ENCODE assay signal across 9 mouse cellular contexts in the genomic region with DNA sequence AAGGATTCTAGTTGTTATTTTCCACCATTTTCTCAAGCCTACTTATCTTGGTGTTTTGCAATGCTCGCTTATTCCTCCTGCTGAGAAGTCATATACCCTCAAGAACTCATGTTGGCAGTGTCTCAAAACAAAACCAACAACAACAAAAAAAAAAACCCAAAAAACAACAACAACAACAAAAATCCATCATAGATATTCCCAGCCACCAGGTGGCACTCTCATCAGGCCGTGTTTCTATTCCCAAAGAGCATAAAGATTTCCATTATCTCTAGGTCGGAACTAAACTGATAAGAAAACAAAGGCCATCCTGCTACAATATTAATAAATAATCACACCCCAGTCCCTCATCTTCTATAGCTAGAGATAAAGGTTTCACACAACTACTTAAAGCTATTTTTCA.
DNase-seq lines count a peak whose midpoint lies in the region; ATAC-seq and TF ChIP-seq lines count a peak whose summit lies in the region.
"Had no signal": no experiment of that assay in that cellular context is flagged by ENCODE, and none has a peak within 500 bp of the region (broad histone marks: within the 10 kb centered on the region; RNA-seq: fewer than 3 reads in every experiment).

No protein-coding gene starts in this region.

- no peak overlapping the region for H3K4me2 ChIP-seq in liver, embryonic 12.5 days

- no peaks in the 10 kb centered on the region for H3K4me1 ChIP-seq in liver, adult 2 months (ENCODE audit: control insufficient read depth, insufficient read depth, low read length)
- H3K4me1 ChIP-seq in liver, embryonic 12.5 days: no peaks in the 10 kb centered on the region

- peak; percentile 53 to 64 for DNase-seq in cerebellum, adult 18-20 months
- no peak for DNase-seq in cerebellum, adult 11-12 months
- DNase-seq in liver, adult 2 months (ENCODE audit: extremely low read depth, low read depth, low spot score): no peak
- DNase-seq in adipocyte (ENCODE audit: low spot score): peak; percentile 47
- peak; percentile 34 for DNase-seq in lung, postnatal 14 days
- DNase-seq in layer of hippocampus, adult 8-10 months (ENCODE audit: low spot score in 2 of 2): no peak
- no peak for DNase-seq in right cerebral cortex, postnatal 14 days
- DNase-seq: gastrocnemius, postnatal 36 days had no signal

- H3K27ac ChIP-seq in liver, adult 2 months (replicated peaks; ENCODE audit: insufficient read depth, low read depth, low read length): no peak overlapping the region
- no peak overlapping the region for H3K27ac ChIP-seq in liver, embryonic 12.5 days

- no peak for ATAC-seq in liver, embryonic 12.5 days

- H3K79me2 ChIP-seq in liver, adult 2 months (ENCODE audit: control insufficient read depth, insufficient read depth, low read length): no peaks in the 10 kb centered on the region; the same call in 1 of the 2 replicates

- WGBS in liver, adult 2 months: 36% methylated on average over 3 of the region's 3 CpGs
- 50% methylated on average over 3 of the region's 3 CpGs for WGBS in liver, embryonic 12.5 days (ENCODE audit: insufficient replicate concordance)

- no peak overlapping the region for H3K4me3 ChIP-seq in liver, adult 2 months (ENCODE audit: insufficient read depth, low read depth, low read length)
- no peak overlapping the region for H3K4me3 ChIP-seq in liver, embryonic 12.5 days

- H3K9me3 ChIP-seq in liver, embryonic 12.5 days (replicated peaks): no peaks in the 10 kb centered on the region

- peaks cover 64% of the 10 kb centered on the region for H3K36me3 ChIP-seq in liver, adult 2 months (ENCODE audit: control insufficient read depth, insufficient read depth, low read length)
- H3K36me3 ChIP-seq in liver, embryonic 12.5 days: peaks cover 91% of the 10 kb centered on the region

- no peaks in the 10 kb centered on the region for H3K27me3 ChIP-seq in liver, adult 2 months (ENCODE audit: control insufficient read depth, insufficient read depth, low read length)
- H3K27me3 ChIP-seq in liver, embryonic 12.5 days (replicated peaks): no peaks in the 10 kb centered on the region

- peak; percentile 31 for TF ChIP-seq CTCF in liver, adult 2 months (IDR thresholded peaks at IDR 0.05; ENCODE audit: low read depth, low read length)

- H3K9ac ChIP-seq in liver, adult 2 months (ENCODE audit: low read depth, low read length): no peak overlapping the region
- H3K9ac ChIP-seq in liver, embryonic 12.5 days: no peak overlapping the region

- no peak for TF ChIP-seq POLR2A in liver, adult 2 months (IDR thresholded peaks at IDR 0.05; ENCODE audit: extremely low read depth, insufficient read depth, low read length)

Comparison
In these comparisons a context has a peak if more than half of its experiments do, and no peak if none do; other contexts are left out.
1. DNase-seq: peak in cerebellum, adult 18-20 months (2 of 2), adipocyte (single experiment) and lung, postnatal 14 days (single experiment); none in cerebellum, adult 11-12 months (single experiment), liver, adult 2 months (single experiment), layer of hippocampus, adult 8-10 months (0 of 2) and right cerebral cortex, postnatal 14 days (single experiment).